Mouse (Mus musculus): ENCODE results near the gene Gm20388. TPM values are rescaled to one million over a fixed set of nuclear protein-coding genes. Genes with fewer than 3 reads are reported as not detected.

The Gm20388 gene
- polyA plus RNA-seq, 1 experiment from 2014 or later, result 5.5 TPM

DNA sequence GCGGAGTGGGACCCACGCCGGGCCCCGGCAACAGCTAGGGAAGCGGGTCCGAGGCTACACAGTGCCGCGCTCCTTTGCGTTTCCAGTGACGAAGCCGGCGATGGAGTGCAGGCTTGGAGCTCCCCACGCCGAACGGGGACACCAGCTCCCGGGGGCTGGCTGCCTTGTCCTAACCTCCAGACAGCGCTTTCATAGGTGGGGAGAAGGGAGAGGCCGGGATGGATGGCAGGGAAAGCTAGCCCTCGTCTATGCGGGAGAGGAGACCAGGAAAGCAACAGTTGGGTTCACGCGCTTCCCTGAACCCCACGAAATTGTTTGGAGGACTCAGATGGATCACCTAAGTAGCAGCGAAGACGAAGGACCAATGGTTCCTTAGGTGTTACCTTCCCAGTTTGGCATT is 1204.5 kb downstream of the Gm20388 start:
- Histone ChIP-seq H3K27me3 (peaks cover 78% of the 10 kb centered on the region), H3K9me3 (no peaks in the 10 kb centered on the region), H3K36me3 (no peaks in the 10 kb centered on the region), H3K4me1 (peaks cover 32% of the 10 kb centered on the region), H3K4me3 (no peak overlapping the region), H3K4me2 (no peak overlapping the region; the same call in 1 of the 2 replicates), H3K9ac (no peak overlapping the region), H3K27ac (no peak overlapping the region)
- no peak for ATAC-seq (ENCODE audit: borderline replicate concordance, extremely low read depth, low FRiP score, low TSS enrichment)
- 4% methylated on average over 25 of the region's 25 CpGs for WGBS

DNA sequence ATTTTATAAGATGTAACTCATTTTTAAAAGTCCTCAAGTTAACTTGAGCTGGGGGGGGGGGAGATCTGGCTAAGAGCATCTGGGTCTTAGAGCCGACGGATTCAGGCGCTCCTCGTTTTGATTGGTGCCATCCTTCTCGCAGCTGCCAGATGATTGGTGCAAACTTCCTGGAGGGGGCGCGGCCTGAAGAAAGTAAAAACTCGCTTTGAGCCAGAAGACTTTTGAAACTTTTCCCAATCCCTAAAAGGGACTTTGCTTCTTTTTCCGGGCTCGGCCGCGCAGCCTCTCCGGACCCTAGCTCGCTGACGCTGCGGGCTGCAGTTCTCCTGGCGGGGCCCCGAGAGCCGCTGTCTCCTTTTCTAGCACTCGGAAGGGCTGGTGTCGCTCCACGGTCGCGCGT is 1205.3 kb downstream of the Gm20388 start, which contains the start of gene Foxc2:
Gene Foxc2, plus strand, starts transcription at position 224 of the 400 bp plus-strand sequence.
- Histone ChIP-seq H3K27me3 (peaks cover 81% of the 10 kb centered on the region), H3K9ac (peak within 1 kb of the TSS; percentile 55), H3K36me3 (no peaks in the 10 kb centered on the region), H3K27ac (peak within 1 kb of the TSS; percentile 70; the same call in 1 of the 2 replicates), H3K9me3 (no peaks in the 10 kb centered on the region), H3K4me2 (peak within 1 kb of the TSS; percentile 95), H3K4me3 (peak within 1 kb of the TSS; percentile 53), H3K4me1 (peaks cover 32% of the 10 kb centered on the region)
- under 1% methylated on average over 25 of the region's 25 CpGs for WGBS
- ATAC-seq (ENCODE audit: borderline replicate concordance, extremely low read depth, low FRiP score, low TSS enrichment), result peak; percentile 67; the same call in 1 of the 2 replicates

DNA sequence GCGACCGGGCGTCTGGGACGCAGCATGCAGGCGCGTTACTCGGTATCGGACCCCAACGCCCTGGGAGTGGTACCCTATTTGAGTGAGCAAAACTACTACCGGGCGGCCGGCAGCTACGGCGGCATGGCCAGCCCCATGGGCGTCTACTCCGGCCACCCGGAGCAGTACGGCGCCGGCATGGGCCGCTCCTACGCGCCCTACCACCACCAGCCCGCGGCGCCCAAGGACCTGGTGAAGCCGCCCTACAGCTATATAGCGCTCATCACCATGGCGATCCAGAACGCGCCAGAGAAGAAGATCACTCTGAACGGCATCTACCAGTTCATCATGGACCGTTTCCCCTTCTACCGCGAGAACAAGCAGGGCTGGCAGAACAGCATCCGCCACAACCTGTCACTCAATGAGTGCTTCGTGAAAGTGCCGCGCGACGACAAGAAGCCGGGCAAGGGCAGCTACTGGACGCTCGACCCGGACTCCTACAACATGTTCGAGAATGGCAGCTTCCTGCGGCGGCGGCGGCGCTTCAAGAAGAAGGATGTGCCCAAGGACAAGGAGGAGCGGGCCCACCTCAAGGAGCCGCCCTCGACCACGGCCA is 1206.0 kb downstream of the Gm20388 start:
- ATAC-seq (ENCODE audit: borderline replicate concordance, extremely low read depth, low FRiP score, low TSS enrichment), result peak; percentile 47
- Histone ChIP-seq H3K9me3 (no peaks in the 10 kb centered on the region), H3K27me3 (peaks cover 88% of the 10 kb centered on the region), H3K4me2 (peak overlapping the region; percentile 95), H3K9ac (peak overlapping the region; percentile 55), H3K36me3 (no peaks in the 10 kb centered on the region), H3K4me3 (peak overlapping the region; percentile 53), H3K27ac (no peak overlapping the region), H3K4me1 (peaks cover 32% of the 10 kb centered on the region)
- WGBS, result under 1% methylated on average over 55 of the region's 55 CpGs

DNA sequence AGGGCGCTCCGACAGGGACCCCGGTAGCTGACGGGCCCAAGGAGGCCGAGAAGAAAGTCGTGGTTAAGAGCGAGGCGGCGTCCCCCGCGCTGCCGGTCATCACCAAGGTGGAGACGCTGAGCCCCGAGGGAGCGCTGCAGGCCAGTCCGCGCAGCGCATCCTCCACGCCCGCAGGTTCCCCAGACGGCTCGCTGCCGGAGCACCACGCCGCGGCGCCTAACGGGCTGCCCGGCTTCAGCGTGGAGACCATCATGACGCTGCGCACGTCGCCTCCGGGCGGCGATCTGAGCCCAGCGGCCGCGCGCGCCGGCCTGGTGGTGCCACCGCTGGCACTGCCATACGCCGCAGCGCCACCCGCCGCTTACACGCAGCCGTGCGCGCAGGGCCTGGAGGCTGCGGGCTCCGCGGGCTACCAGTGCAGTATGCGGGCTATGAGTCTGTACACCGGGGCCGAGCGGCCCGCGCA is 1206.6 kb downstream of the Gm20388 start:
- peaks cover 91% of the 10 kb centered on the region for H3K27me3 ChIP-seq
- no peak overlapping the region for H3K27ac ChIP-seq
- H3K36me3 ChIP-seq, result no peaks in the 10 kb centered on the region
- H3K9ac ChIP-seq, result 0 out of 2 replicates have a peak overlapping the region, but pooled peaks have one; percentile 13
- peak overlapping the region; percentile 53 for H3K4me3 ChIP-seq
- H3K4me1 ChIP-seq, result peaks cover 32% of the 10 kb centered on the region
- under 1% methylated on average over 62 of the region's 62 CpGs for WGBS
- H3K9me3 ChIP-seq, result no peaks in the 10 kb centered on the region
- H3K4me2 ChIP-seq, result peak overlapping the region; percentile 95
- ATAC-seq (ENCODE audit: borderline replicate concordance, extremely low read depth, low FRiP score, low TSS enrichment), result no peak

DNA sequence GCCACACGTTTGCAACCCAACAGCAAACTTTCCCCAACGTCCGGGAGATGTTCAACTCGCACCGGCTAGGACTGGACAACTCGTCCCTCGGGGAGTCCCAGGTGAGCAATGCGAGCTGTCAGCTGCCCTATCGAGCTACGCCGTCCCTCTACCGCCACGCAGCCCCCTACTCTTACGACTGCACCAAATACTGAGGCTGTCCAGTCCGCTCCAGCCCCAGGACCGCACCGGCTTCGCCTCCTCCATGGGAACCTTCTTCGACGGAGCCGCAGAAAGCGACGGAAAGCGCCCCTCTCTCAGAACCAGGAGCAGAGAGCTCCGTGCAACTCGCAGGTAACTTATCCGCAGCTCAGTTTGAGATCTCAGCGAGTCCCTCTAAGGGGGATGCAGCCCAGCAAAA is 1207.3 kb downstream of the Gm20388 start:
- Histone ChIP-seq H3K27me3 (peaks cover 92% of the 10 kb centered on the region), H3K27ac (no peak overlapping the region)

DNA sequence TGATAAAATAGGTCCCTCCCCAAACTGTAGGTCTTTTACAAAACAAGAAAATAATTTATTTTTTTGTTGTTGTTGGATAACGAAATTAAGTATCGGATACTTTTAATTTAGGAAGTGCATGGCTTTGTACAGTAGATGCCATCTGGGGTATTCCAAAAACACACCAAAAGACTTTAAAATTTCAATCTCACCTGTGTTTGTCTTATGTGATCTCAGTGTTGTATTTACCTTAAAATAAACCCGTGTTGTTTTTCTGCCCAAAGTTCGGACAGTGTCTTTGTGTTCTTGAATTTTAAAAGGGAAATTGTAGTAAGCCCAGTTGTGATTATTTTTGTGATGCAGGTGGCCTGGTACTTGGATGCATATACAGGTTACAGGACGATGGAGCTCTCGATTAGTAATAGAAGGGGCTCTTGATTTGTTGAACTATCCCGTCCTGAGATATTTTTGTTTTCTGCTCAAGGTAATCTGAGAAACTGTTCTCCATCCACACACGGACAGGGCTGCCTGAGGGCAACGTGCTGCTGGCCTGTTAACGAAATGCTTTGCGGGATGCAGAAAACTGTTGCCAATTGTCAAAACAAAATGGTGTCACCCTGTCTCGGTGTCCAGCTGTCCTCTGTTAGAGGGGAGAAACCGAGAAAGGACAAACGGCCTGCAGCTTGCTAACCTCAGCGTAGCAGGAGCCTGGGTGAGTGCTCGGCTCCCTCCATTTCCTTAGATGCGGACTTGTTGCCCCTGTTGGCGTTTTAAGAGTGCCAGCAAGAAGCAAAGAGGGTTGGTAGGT is 1208.2 kb downstream of the Gm20388 start:
- H3K4me2 ChIP-seq, result 0 out of 2 replicates have a peak overlapping the region, but pooled peaks have one; percentile 10
- no peak overlapping the region for H3K27ac ChIP-seq
- 14% methylated on average over 18 of the region's 18 CpGs for WGBS

More for the DNA sequence above, 1207.3 kb downstream of the Gm20388 start:
- Histone ChIP-seq H3K9me3 (no peaks in the 10 kb centered on the region), H3K4me1 (peaks cover 32% of the 10 kb centered on the region), H3K4me3 (peak overlapping the region; percentile 53), H3K9ac (no peak overlapping the region), H3K4me2 (peak overlapping the region; percentile 95), H3K36me3 (no peaks in the 10 kb centered on the region)
- ATAC-seq (ENCODE audit: borderline replicate concordance, extremely low read depth, low FRiP score, low TSS enrichment), result no peak
- WGBS, result under 1% methylated on average over 28 of the region's 28 CpGs

DNA sequence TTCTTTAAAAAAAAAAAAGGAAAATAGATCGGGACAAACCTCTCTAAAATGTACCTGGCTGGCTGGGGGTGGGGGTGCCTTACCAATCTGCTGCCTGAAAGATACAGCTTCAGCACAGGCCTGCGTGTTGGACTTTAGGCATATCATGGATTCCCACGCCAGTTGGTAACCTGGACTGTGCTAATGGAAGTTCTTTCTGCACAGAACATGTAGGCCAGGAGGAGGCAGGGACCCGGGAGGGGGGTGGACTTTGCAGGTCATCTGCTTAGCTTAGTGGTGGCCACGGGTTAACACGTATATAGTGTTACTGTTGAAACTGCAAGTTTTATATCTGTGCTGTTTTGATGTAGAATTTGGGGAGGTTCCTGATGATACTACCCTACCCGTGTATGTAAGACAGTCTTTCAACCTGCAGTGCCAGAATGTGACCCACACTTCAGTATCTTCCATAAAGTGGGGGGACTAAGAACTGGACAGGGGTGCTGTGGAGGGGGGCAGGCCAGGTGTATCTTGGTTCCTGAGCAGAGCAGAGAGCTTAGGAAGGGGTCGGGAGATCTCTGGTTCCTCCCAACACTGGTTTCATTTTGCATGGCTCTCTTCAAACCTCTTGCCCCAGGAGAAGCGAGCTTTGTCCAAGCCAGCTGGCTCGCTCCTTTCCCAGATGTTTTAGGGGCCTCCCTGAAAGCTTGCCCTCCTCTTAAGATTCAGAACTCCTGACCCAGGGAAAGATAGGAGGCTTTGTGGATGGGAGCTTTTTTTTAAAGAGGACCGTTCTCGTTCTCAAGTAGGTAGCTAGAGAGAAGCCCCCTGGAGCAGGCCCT is 1209.2 kb downstream of the Gm20388 start:
- Histone ChIP-seq H3K27me3 (peaks cover 96% of the 10 kb centered on the region), H3K4me1 (peaks cover 30% of the 10 kb centered on the region), H3K36me3 (no peaks in the 10 kb centered on the region), H3K9ac (no peak overlapping the region), H3K27ac (no peak overlapping the region), H3K4me3 (peak overlapping the region; percentile 4; the same call in 1 of the 2 replicates), H3K4me2 (0 out of 2 replicates have a peak overlapping the region, but pooled peaks have one; percentile 10), H3K9me3 (no peaks in the 10 kb centered on the region)
- WGBS, result 36% methylated on average over 12 of the region's 12 CpGs
- no peak for ATAC-seq (ENCODE audit: borderline replicate concordance, extremely low read depth, low FRiP score, low TSS enrichment)

More for the DNA sequence above, 1208.2 kb downstream of the Gm20388 start:
- H3K4me3 ChIP-seq, result peak overlapping the region; percentile 10
- H3K36me3 ChIP-seq, result no peaks in the 10 kb centered on the region
- no peaks in the 10 kb centered on the region for H3K9me3 ChIP-seq
- H3K4me1 ChIP-seq, result peaks cover 28% of the 10 kb centered on the region
- H3K27me3 ChIP-seq, result peaks cover 97% of the 10 kb centered on the region
- no peak overlapping the region for H3K9ac ChIP-seq
- no peak for ATAC-seq (ENCODE audit: borderline replicate concordance, extremely low read depth, low FRiP score, low TSS enrichment)

DNA sequence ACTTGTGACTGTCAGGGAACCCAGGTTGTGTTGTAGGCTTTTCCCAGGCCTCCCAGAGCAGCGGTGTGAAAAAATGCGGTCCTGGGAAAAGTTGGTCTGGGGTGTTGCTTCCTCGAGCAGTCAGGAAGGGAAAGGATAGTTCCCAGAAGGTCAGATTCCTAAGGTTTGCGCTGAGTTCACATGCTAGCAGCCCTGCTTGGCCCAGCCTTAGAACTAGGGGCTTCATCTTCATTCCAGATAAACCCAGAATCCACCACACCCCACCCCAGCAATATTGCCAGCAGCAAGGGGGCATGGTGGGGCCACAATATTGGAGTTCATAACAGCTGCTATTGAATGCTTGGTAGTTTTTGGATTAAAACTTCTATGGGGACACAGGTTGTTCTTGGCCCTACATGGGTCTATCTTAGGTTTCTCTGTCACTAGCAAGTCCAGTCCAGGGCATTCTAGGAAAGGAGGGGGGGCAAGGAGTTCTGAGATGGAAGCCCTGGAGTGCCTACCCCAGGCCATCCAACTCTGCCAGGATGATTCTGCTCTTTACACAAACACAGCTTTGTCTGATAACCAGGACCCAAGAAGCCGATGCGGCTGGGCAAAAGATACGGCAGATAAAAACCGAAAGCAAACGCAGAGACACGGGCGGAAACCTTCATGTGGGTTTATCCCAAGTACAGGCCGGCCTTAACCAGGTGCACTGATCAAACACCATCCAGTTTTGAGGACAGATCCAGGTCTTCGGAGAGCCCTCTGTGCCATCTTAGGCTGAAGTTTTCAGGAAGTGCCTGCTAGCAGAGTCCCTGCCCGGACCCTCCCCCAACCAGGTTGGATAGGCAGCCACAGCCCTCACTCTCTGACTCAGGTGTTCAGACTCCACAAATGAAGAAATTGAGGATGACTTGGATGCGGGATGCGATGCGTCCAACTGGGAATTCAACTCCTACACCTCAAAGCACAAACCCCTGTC is 1210.1 kb downstream of the Gm20388 start:
- H3K27ac ChIP-seq, result no peak overlapping the region
- 42% methylated on average over 17 of the region's 17 CpGs for WGBS
- H3K27me3 ChIP-seq, result peaks cover 96% of the 10 kb centered on the region
- no peaks in the 10 kb centered on the region for H3K9me3 ChIP-seq
- H3K4me3 ChIP-seq, result peak overlapping the region; percentile 3; the same call in 1 of the 2 replicates
- no peaks in the 10 kb centered on the region for H3K36me3 ChIP-seq
- 0 out of 2 replicates have a peak overlapping the region, but pooled peaks have one; percentile 12 for H3K4me2 ChIP-seq
- H3K9ac ChIP-seq, result no peak overlapping the region
- H3K4me1 ChIP-seq, result peaks cover 25% of the 10 kb centered on the region
- ATAC-seq (ENCODE audit: borderline replicate concordance, extremely low read depth, low FRiP score, low TSS enrichment), result no peak

DNA sequence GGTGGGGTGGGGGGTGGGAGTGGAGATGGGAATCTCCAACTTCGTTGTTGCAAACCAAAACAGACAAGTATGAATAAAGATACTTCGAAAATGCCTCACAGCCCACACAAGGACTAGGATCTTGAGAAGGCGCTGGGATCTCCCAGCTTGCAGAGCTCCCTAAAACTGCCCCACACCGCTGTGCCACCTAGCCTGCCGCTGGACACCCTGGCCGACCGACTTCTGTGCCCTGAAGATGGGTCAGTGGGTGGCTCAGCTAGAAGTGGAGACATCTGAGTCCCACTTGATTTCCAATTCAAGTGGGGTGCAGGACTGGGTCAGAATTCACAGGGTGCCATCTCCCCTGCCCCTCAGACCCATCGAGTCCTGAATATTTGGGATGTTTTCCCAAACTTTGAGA is 1211.1 kb downstream of the Gm20388 start:
- H3K27me3 ChIP-seq, result peaks cover 98% of the 10 kb centered on the region
- no peak overlapping the region for H3K27ac ChIP-seq
- ATAC-seq (ENCODE audit: borderline replicate concordance, extremely low read depth, low FRiP score, low TSS enrichment), result no peak
- H3K36me3 ChIP-seq, result no peaks in the 10 kb centered on the region
- 48% methylated on average over 8 of the region's 8 CpGs for WGBS
- no peaks in the 10 kb centered on the region for H3K9me3 ChIP-seq
- peaks cover 28% of the 10 kb centered on the region for H3K4me1 ChIP-seq
- H3K9ac ChIP-seq, result no peak overlapping the region
- H3K4me3 ChIP-seq, result no peak overlapping the region
- no peak overlapping the region for H3K4me2 ChIP-seq

DNA sequence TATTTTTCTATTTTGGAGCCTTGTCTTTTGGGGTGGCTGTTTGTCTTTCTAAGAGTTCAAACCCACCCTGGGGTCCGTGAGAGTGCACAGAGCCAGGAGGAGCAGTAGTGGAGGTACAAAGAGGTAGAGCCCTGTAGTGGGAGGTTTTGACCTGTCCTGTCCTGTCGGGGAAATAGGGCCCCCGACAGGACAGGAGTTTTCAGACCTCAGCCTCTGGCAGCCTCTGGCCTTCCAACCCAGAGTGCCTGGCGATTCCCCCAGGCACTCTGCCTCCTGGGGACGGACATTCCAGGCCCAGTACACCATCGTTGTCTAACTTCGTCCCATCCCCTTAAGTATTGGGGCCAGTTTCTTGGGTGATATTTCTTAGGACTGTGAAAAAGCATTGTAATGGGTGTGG is 1211.7 kb downstream of the Gm20388 start:
- Histone ChIP-seq H3K4me2 (no peak overlapping the region), H3K27ac (no peak overlapping the region), H3K9me3 (no peaks in the 10 kb centered on the region), H3K36me3 (no peaks in the 10 kb centered on the region), H3K27me3 (peaks cover 98% of the 10 kb centered on the region), H3K4me3 (no peak overlapping the region), H3K4me1 (peaks cover 28% of the 10 kb centered on the region), H3K9ac (no peak overlapping the region)
- WGBS, result 53% methylated on average over 7 of the region's 7 CpGs
- no peak for ATAC-seq (ENCODE audit: borderline replicate concordance, extremely low read depth, low FRiP score, low TSS enrichment)

Data from lung, embryonic 15.5 days (tissue).